In the genomic region with DNA sequence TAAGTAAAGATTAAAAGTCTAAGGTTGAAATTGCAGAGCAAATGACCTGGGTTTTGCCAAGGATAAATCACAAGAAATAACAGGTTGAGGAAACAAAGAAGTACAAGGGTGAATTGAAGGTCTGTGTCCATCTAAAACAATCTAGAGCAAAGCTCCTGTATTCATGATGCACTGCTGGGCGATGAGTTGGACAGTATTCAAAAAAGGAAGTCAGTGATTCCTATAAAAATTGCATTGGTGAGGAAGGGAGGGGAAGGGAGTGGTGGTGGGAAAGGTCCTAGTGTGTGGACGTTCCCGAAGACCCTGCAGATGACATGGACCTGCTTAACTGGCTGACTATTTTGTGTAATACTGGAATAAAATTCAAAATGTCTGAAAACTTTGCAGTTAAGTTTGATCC, we compare ENCODE assay signal across 14 mouse cellular contexts.
"Had no signal": no experiment of that assay in that cellular context is flagged by ENCODE, and none has a peak within 500 bp of the region (broad histone marks: within the 10 kb centered on the region; RNA-seq: fewer than 3 reads in every experiment).

No protein-coding gene starts in this region.

- ATAC-seq: liver, embryonic 12.5 days had no signal

- H3K27ac ChIP-seq: kidney, postnatal 0 days; limb, embryonic 10.5 days; liver, embryonic 12.5 days; midbrain, embryonic 12.5 days; neural tube, embryonic 15.5 days; stomach, postnatal 0 days had no signal

- H3K4me2 ChIP-seq: liver, embryonic 12.5 days; lung, embryonic 14.5 days; midbrain, embryonic 12.5 days; neural tube, embryonic 15.5 days had no signal

- H3K9me3 ChIP-seq: limb, embryonic 10.5 days; liver, embryonic 12.5 days; midbrain, embryonic 12.5 days; neural tube, embryonic 15.5 days had no signal

- H3K9ac ChIP-seq: liver, embryonic 12.5 days; lung, embryonic 14.5 days; midbrain, embryonic 12.5 days; neural tube, embryonic 15.5 days had no signal

- H3K27me3 ChIP-seq: liver, embryonic 12.5 days; midbrain, embryonic 12.5 days; neural tube, embryonic 15.5 days had no signal

- DNase-seq: kidney, adult 9 months; kidney, postnatal 36 days; lung, embryonic 14.5 days; lung, postnatal 14 days; right cerebral cortex, adult 18-20 months; right cerebral cortex, postnatal 25 days; thymus, postnatal 4 days had no signal

- H3K4me3 ChIP-seq: limb, embryonic 10.5 days; liver, embryonic 12.5 days; midbrain, embryonic 12.5 days; myocyte; neural tube, embryonic 15.5 days had no signal
